Mouse (Mus musculus): ENCODE data around the gene Asic3. TPM values are rescaled to one million over a fixed set of nuclear protein-coding genes. Genes with fewer than 3 reads are reported as not detected.

Asic3 gene
- total RNA-seq, 2 experiments from 2014 or later, result 0.73 TPM; not detected in 1

DNA sequence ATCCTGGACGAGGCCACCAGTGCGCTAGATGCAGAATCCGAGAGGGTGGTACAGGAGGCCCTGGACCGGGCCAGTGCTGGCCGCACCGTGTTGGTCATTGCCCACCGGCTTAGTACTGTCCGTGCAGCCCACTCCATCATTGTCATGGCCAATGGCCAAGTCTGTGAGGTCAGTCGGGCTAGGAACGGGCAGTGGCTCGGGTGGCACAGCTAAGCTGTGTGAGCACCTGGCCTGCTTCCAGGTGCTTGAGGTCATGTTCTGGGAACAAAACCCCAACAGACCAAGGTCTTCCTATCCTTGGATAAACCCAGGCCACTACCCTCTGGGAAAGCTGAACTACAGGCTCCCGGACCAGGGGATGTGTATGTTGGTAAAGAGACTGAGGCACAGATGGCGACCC is 4.5 kb upstream of the Asic3 start:
- no peak for DNase-seq (ENCODE audit: low spot score in 2 of 2)
- intact Hi-C loops (cut with DNase I), result no loop called here

- no peak for DNase-seq (ENCODE audit: low spot score in 2 of 2)
- intact Hi-C loops (cut with DNase I), result no loop called here
Observed at GRCm38 (mm10) chr5:24409466-24409865, 3.7 kb upstream of the Asic3 start.

GRCm38 (mm10) chr5:24412063-24412462 is 1.1 kb upstream of the Asic3 start:
- intact Hi-C loops (cut with DNase I), result no loop called here
- DNase-seq (ENCODE audit: low spot score in 2 of 2), result no peak

- intact Hi-C loops (cut with DNase I), result no loop called here
- no peak for DNase-seq (ENCODE audit: low spot score in 2 of 2)
Observed at GRCm38 (mm10) chr5:24413938-24414337, 746 bp downstream of the Asic3 start.

DNA sequence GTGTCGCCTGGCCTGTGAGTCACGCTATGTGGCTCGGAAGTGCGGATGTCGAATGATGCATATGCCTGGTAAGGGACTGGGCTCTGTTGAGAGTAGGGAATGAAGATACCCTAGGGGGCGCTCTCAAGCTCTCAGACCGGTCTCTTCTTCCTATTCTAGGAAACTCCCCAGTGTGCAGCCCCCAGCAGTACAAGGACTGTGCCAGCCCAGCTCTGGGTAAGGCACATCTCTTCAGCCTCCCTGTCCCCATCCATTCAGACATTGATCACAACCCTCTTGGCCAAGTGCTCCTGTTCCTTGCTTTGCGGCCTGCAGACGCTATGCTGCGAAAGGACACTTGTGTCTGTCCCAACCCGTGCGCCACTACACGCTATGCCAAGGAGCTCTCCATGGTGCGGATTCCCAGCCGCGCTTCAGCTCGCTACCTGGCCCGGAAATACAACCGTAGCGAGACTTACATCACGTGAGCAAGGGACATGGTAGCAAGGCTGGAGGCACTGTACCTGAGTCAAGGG is 3.1 kb downstream of the Asic3 start:
- intact Hi-C loops (cut with DNase I), result no loop called here
- DNase-seq (ENCODE audit: low spot score in 2 of 2), result peak; percentile 72 to 83

DNA sequence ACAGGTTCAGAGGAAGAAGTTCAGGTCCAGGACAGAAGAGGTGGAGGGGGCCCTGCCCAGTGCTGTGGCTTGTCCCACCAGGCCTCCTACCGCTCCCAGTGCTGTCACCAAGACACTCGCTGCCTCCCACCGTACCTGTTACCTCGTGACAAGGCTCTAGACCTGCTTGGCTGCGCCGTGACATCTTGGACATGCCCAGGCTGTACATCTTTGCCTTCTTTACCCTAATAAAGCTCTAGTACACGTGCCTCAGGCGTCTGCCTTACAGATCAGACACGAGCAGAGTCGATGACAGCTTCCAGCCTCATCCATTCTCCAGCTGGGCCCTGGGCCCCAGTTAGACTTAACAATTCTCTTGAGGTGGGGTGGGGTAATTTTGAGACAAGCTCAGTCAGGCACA is 4.4 kb downstream of the Asic3 start:
- no peak for DNase-seq (ENCODE audit: low spot score in 2 of 2)
- intact Hi-C loops (cut with DNase I), result no loop called here

DNA sequence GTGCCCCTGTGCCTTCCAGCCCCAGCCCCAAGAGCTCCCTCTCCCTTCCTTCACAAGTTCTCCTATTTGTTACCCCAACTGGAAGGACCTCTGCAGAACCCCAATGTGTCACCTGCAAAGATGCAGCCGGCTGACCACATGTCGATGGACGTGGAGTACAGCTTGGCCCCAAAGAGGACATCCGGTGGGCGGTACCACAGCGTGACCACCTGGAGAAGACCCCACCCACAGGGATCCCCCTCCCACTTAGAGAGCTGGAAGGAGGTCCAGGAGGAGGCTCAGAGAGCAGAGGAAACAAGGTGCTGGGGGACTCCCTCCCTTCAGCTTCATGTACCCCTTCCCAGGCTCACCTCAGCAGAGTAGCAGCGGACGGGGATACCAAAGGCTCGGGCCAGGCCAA is 7.2 kb downstream of the Asic3 start:
- intact Hi-C loops (cut with DNase I), result no loop called here
- no peak for DNase-seq (ENCODE audit: low spot score in 2 of 2)

DNA sequence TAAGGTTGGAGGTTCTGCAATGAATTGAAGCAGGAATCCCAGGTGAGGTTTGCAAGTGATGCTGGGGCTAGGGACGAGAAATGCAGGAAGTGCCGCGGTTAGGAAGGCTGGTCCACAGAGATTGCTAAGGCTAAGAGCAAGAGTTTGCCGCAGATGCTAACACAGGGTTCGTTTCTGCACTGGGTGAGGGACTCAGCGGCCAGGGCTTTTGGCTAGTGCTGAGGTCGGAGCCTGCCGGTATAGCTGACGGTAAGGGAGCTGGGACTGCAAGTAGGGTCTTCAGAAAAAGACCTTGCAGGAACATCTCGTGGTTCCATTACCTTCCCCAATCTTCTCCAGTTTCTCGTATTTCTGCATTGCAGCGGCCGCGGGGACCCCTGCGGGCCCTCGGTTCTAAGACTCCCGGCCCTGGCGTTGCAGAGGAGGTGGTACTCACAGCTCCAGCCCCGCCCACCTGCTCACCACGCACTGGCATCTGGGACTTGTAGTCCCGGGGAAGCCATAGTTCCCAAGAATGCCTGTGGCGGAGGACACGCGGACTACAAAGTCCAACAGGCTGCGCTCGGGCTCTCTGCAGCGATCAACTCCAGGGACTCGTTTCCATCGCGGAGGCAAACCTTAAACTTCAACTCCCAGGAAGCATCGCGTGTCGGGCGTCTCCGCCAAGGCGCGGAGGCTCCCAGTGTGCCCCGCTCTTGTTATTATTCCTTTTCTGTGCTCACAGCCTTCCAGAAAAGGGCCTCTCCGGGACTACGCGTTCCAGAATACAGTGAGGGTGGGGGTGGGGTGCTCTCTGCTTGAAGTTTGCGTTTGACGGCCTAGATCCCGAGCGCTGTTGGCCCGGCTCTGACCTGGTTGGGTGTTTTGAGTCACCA is 10.2 kb downstream of the Asic3 start, which contains the start of the genes Cdk5 and Slc4a2:
Gene Cdk5 (minus strand): TSS at position 402 of the 875 bp plus-strand sequence.
Gene Slc4a2 (plus strand): TSS at position 709 of the 875 bp plus-strand sequence.
- intact Hi-C loops (cut with DNase I), result loop anchor here (1.0 kb wide), 1 partner anchor 22 kb away; the partner anchor contains the start of gene Fastk
- peak; percentile 99 to 100 for DNase-seq (ENCODE audit: low spot score in 2 of 2)

DNA sequence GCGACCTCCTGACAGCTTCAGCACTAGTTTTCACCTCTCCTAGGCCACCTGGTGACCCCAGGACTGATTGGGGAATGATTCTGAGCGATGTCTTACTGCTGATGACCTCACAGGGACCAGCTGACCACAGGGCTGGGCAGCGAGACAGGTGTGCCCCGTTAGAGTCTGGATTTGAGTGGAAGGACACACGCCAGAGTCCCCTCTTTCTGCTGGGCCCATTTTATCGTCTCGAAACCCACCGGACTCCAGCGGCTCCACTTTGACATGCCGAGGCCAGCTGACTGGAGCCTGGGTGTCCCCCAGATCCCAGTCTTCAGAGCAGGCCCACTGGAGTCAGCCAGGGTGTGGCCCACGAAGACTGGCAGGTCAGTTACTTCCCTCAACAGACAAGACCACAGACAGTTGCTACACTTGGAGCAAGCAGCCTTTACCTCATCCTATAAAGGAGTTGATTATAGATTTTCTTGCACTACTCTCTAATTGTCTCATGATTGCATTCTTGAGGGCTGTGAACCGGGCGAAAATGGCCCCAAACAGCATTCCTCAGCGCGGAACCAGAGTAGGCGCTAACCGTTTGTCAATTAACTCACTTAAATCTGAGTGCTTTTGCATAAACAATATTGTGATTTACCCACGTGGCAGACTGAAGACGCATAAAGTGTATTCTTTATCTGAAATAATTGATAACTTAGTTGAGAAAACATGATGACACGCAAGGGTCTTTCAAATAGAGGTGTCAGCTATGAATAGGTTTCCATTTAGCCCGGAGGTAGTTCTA is 11.0 kb downstream of the Asic3 start:
- peak in 1 of 2 experiments; percentile 37 for DNase-seq (ENCODE audit: low spot score in 2 of 2)
- intact Hi-C loops (cut with DNase I), result no loop called here

GRCm38 (mm10) chr5:24424861-24425411 is 11.7 kb downstream of the Asic3 start:
- intact Hi-C loops (cut with DNase I), result no loop called here
- DNase-seq (ENCODE audit: low spot score in 2 of 2), result peak; percentile 72 to 78

DNA sequence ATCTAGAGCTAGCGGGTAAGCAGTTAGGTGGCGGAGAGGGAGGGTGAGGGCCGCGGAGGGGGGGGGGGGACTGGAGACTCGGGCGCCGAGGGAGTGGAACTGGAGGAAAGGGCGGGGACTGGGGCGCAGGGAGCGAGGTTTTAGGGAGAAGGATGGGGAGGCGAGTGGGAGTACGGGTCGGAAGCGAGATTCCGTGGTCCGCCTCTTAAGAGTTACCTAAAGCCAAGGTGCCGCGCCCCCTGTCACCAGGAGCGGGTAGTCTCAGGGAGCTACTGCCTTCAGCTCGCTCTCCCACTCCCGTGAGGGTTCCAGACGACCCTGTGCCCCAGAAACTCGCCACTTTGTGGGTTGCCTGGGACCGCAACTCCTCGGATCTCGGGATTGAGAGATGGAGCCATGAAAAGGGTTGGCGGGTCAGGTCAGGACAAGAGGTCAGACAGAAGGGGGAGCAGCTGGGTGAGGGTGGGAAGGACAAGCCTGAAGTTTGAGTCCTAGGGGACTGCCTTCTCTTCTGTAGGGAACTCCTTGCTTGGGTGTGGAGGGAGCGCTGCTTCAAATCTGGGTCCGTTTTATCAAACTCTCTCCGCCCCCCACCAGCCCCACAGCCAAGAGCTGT is 12.3 kb downstream of the Asic3 start:
- DNase-seq (ENCODE audit: low spot score in 2 of 2), result no peak
- intact Hi-C loops (cut with DNase I), result no loop called here

GRCm38 (mm10) chr5:24426037-24426432 is 12.8 kb downstream of the Asic3 start:
- intact Hi-C loops (cut with DNase I), result no loop called here
- no peak for DNase-seq (ENCODE audit: low spot score in 2 of 2)

GRCm38 (mm10) chr5:24426556-24427284 is 13.5 kb downstream of the Asic3 start:
- no peak for DNase-seq (ENCODE audit: low spot score in 2 of 2)
- intact Hi-C loops (cut with DNase I), result no loop called here

GRCm38 (mm10) chr5:24427285-24427633 is 14.1 kb downstream of the Asic3 start:
- intact Hi-C loops (cut with DNase I), result no loop called here
- no peak for DNase-seq (ENCODE audit: low spot score in 2 of 2)

DNA sequence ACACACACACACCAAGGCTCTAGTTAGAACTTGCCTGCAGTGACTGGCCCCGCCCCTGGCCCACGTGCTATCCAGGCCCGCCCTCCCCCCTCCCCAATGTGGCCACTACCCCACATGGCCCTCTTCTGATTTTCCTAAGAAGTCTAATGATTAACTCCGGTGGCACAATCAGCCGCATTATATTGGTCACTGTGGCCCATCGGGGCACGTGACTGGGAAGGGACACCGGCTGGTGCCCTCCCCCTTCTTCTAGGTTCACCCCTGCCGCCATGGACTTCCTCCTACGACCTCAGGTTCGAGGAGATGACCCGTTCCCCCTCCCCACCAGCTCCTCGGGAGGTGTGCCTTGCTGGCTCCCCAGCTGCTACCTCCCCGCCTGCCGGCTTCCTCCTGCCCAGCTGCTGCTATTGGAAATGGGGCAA is 14.8 kb downstream of the Asic3 start:
- DNase-seq (ENCODE audit: low spot score in 2 of 2), result no peak
- intact Hi-C loops (cut with DNase I), result no loop called here

GRCm38 (mm10) chr5:24428596-24428995 is 15.4 kb downstream of the Asic3 start:
- no peak for DNase-seq (ENCODE audit: low spot score in 2 of 2)
- intact Hi-C loops (cut with DNase I), result no loop called here

- intact Hi-C loops (cut with DNase I), result no loop called here
- no peak for DNase-seq (ENCODE audit: low spot score in 2 of 2)
Observed at GRCm38 (mm10) chr5:24433993-24434392, 20.8 kb downstream of the Asic3 start.

DNA sequence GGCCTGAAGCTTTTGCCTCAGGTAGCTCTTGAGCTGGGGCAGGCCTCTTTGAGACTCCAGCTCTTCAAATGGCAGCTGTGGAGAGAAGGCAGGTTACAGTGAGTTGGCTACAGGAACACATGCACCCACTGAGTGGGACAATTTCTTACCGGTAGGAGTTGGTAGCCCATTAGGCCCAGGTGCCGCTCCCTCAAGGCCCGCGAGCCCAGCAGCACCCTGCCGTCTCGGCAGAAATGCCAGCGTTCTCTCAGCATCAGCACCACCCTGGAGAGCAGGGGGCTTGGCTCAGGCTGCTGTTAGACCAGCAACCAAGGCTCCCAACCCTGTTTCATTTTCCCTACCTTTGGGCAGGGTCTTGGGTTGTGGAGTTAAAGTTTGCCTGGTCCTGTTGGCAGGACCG is 28.0 kb downstream of the Asic3 start:
- no peak for DNase-seq (ENCODE audit: low spot score in 2 of 2)
- intact Hi-C loops (cut with DNase I), result no loop called here

GRCm38 (mm10) chr5:24442029-24442428 is 28.8 kb downstream of the Asic3 start:
- DNase-seq (ENCODE audit: low spot score in 2 of 2), result no peak
- intact Hi-C loops (cut with DNase I), result no loop called here
